Mouse (Mus musculus) brain, embryonic 14.5 days (tissue): ENCODE measurements around the gene Kcne2.

Experiments
- CTCF ChIP-seq: fragments of 200-500 bp; IDR thresholded peaks from 2 replicates; pipeline ENCODE4 v1.5.1; 2012; ENCODE audit warnings: inconsistent platforms, mild to moderate bottlenecking, moderate library complexity, borderline replicate concordance; ENCODE audit not compliant: insufficient read depth, insufficient read length; ENCODE audit errors: extremely low read depth
- POLR2A ChIP-seq: fragments of 200-500 bp; IDR thresholded peaks from 2 replicates; pipeline ENCODE4 v1.6.1; 2012; ENCODE audit warnings: mild to moderate bottlenecking, inconsistent platforms, borderline replicate concordance; ENCODE audit not compliant: poor library complexity, insufficient read depth, insufficient read length, severe bottlenecking; ENCODE audit errors: extremely low read depth

- TF ChIP-seq CTCF, result no peak
- no peak for TF ChIP-seq POLR2A
Measured at GRCm38 (mm10) chr16:92320361-92320760, 28.2 kb downstream of the Kcne2 start.
